Mouse (Mus musculus) forebrain, postnatal 0 days (tissue): ENCODE data around the gene Sv2c. TPM values are rescaled to one million over a fixed set of nuclear protein-coding genes. Genes with fewer than 3 reads are reported as not detected.
A peak's percentile ranks its signal among the peaks of the same experiment; 100 is the strongest.

Source experiments
- ATAC-seq: fragments of 200-750 bp; cut with Nextera tagmentation; 2 replicates; pipeline ENCODE4 v1.8.0; 2017; ENCODE audit warnings: mild to moderate bottlenecking, moderate library complexity
- DNase-seq: peaks from one replicate; pipeline ENCODE4 v3.0.0-alpha.2; 2015
- H3K27ac ChIP-seq: fragments of 300-500 bp; sonication (generic); 2 replicates; pipeline ENCODE4 v1.5.1; 2014; ENCODE audit warnings: low read depth, mild to moderate bottlenecking, antibody characterized with exemption, low read length, moderate library complexity, mixed read lengths
- H3K27me3 ChIP-seq: fragments of 300-500 bp; sonication (generic); 2 replicates; pipeline ENCODE4 v1.6.1; 2014; ENCODE audit warnings: mild to moderate bottlenecking, low read length, mixed read lengths; ENCODE audit not compliant: insufficient read depth
- H3K36me3 ChIP-seq: fragments of 300-500 bp; sonication (generic); 2 replicates; pipeline ENCODE4 v1.6.1; 2014; ENCODE audit warnings: mild to moderate bottlenecking, moderate library complexity; ENCODE audit not compliant: insufficient read depth
- H3K4me1 ChIP-seq: fragments of 300-500 bp; sonication (generic); 2 replicates; pipeline ENCODE4 v1.6.1; 2014; ENCODE audit warnings: antibody characterized with exemption; ENCODE audit not compliant: insufficient read depth
- H3K4me2 ChIP-seq: fragments of 300-500 bp; sonication (generic); 2 replicates; pipeline ENCODE4 v1.6.1; 2014; ENCODE audit warnings: low read depth, mild to moderate bottlenecking, moderate library complexity
- H3K4me3 ChIP-seq: fragments of 300-500 bp; sonication (generic); 2 replicates; pipeline ENCODE4 v1.5.1; 2014; ENCODE audit warnings: low read depth, low read length, mixed read lengths
- H3K9ac ChIP-seq: fragments of 300-500 bp; sonication (generic); 2 replicates; pipeline ENCODE4 v1.6.1; 2014; ENCODE audit warnings: mild to moderate bottlenecking
- H3K9me3 ChIP-seq: fragments of 300-500 bp; sonication (generic); 2 replicates; pipeline ENCODE4 v1.6.1; 2016; ENCODE audit warnings: low read length
- CTCF ChIP-seq: sonication (generic); IDR thresholded peaks from 2 replicates; pipeline ENCODE4 v1.5.1; 2016; ENCODE audit warnings: antibody characterized with exemption, control low read depth, low read depth
- WGBS: fragments of 180-500 bp; shearing (Covaris S2); extraction: QIAGEN DNeasy Blood & Tissue Kit; methylation state at CpG from one replicate; pipeline ENCODE4 v1.1.7; 2014; 5-methylcytosine and 5-hydroxymethylcytosine counted together
- polyA plus RNA-seq: library from polyadenylated mRNA; unstranded; fragments of >200 nt; fragmentation: Nextera tagmentation; extraction: Ambion mirVana; gene quantifications from 2 replicates; pipeline ENCODE4 v1.2.1, GENCODE M21; 2015
- total RNA-seq: library from RNA; depleted of rRNA; stranded (reverse); fragments of >200 nt; gene quantifications from 2 replicates; pipeline ENCODE4 v1.2.3, GENCODE M21; 2014

The Sv2c gene
- total and polyA plus RNA-seq, 2 experiments from 2014 or later: 6.5 to 11.6 TPM

DNA sequence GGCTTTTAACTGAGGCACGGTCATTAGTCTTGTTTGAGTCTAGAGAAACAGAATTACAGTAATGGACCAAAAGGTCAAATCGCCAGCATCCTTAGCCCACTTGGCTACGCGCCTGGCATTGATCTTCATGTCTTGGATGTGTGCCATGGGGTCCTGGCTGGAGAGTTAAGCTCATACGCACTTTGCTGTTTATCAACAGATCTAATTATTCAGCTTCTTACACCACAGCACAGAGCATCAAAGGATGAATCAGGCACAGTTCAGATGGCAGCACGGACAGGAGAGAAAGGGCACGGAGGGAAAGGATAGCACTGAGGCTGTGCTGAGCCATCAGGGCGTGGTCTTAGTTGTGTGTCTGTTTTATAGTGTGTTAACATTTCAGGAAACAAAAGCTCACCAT, 58.8 kb downstream of the Sv2c start:
- ATAC-seq (no peak), DNase-seq (peak; percentile 19)
- no peak overlapping the region for H3K4me2 ChIP-seq
- no peak overlapping the region for H3K4me3 ChIP-seq
- H3K36me3 ChIP-seq: no peaks in the 10 kb centered on the region
- H3K27ac ChIP-seq: no peak overlapping the region
- no peak overlapping the region for H3K9ac ChIP-seq
- H3K9me3 ChIP-seq: no peaks in the 10 kb centered on the region
- TF ChIP-seq CTCF: no peak
- WGBS: 28% methylated on average over 8 of the region's 8 CpGs
- H3K4me1 ChIP-seq: no peaks in the 10 kb centered on the region
- no peaks in the 10 kb centered on the region for H3K27me3 ChIP-seq

DNA sequence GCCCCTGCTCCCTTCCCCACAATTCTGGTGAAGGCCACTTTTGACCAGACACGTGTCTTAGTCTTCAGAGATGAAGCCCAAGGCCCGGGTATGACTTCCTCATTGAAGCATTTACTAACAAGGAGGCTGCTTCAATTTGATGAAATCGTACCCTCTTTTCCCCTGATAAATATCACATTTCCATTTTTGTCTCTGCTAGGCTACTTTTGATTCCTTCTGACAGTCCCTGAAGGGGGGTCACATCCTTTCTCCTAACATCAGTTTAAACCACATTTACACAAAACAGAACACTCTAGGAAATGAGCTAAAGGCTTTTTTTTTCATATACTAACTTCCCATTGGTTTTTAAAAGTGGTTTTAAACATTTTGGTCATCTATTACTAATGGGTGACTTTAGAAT, 79.6 kb downstream of the Sv2c start:
- H3K27me3 ChIP-seq: no peaks in the 10 kb centered on the region
- no peaks in the 10 kb centered on the region for H3K4me1 ChIP-seq
- no peaks in the 10 kb centered on the region for H3K9me3 ChIP-seq
- H3K27ac ChIP-seq: no peak overlapping the region
- no peak overlapping the region for H3K4me2 ChIP-seq
- H3K36me3 ChIP-seq: no peaks in the 10 kb centered on the region
- ATAC-seq: no peak
- no peak overlapping the region for H3K4me3 ChIP-seq
- TF ChIP-seq CTCF: no peak
- DNase-seq: no peak
- no peak overlapping the region for H3K9ac ChIP-seq
- WGBS: 90% methylated on average over 3 of the region's 3 CpGs

DNA sequence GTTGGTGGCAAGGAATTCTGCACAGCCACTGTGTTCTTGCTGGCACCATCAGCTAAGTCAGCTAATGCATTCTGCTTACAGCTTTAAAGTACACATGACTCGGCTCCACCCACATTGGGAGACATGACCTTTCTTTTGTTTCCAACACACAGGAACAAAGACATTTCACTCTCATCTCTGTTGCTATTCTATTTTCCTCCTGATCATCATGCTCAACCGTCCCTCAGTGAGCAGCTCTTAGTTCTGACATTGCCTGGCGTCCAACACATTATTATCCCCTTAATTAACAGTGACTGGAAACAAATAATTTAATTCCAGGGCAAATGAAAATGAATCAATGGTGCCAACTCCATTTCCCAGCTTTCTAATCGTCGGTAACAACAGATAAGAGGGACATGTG, 87.0 kb downstream of the Sv2c start:
- no peak for TF ChIP-seq CTCF
- Histone ChIP-seq H3K27ac (no peak overlapping the region), H3K4me2 (no peak overlapping the region), H3K27me3 (no peaks in the 10 kb centered on the region), H3K36me3 (no peaks in the 10 kb centered on the region), H3K4me1 (no peaks in the 10 kb centered on the region), H3K9me3 (no peaks in the 10 kb centered on the region), H3K9ac (no peak overlapping the region), H3K4me3 (no peak overlapping the region)
- peak; percentile 16 for DNase-seq
- WGBS: 23% methylated on average over 5 of the region's 5 CpGs
- 0 out of 2 replicates have a peak, but pooled peaks have one; percentile 23 for ATAC-seq

DNA sequence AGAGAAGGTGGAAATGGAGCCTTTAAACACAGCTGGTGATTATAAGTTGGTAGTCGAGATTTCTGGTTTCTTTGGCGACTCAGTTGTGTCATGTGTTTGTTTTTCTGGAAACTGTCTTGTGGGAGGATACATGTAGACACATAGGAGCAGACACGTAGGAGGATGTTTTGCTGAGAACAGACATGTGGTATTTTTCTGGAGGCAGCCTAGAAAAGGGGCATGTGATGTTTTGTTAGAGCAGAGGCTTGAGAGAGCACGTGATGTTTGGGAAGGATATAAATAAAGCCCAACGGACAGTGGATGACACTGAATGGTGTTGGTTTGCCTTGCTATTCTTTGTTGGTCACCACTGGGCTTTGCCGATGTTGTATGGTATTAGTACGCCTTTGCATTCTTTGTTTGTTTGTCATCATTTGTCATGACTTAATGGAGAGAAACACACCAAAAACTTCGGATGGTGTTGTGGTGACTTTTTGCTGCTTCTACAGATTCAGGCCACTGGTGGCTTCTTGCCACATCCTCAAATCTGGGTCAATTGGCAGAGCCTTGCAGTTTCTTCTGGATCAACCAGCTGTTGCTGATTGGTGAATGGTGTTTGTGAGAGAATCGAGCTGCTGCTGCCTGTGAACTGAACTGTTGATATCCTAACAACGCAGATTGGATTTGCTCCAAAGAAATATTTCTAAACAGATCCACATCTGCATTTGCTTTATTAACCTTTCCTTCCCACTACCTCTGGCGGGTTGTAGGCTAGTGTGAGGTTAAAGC, 91.9 kb downstream of the Sv2c start:
- H3K36me3 ChIP-seq: no peaks in the 10 kb centered on the region
- ATAC-seq (no peak), DNase-seq (no peak)
- WGBS: 85% methylated on average over 11 of the region's 11 CpGs
- no peak overlapping the region for H3K4me3 ChIP-seq
- H3K9ac ChIP-seq: no peak overlapping the region
- H3K27ac ChIP-seq: no peak overlapping the region
- H3K27me3 ChIP-seq: no peaks in the 10 kb centered on the region
- no peaks in the 10 kb centered on the region for H3K4me1 ChIP-seq
- H3K9me3 ChIP-seq: no peaks in the 10 kb centered on the region
- no peak for TF ChIP-seq CTCF
- no peak overlapping the region for H3K4me2 ChIP-seq

DNA sequence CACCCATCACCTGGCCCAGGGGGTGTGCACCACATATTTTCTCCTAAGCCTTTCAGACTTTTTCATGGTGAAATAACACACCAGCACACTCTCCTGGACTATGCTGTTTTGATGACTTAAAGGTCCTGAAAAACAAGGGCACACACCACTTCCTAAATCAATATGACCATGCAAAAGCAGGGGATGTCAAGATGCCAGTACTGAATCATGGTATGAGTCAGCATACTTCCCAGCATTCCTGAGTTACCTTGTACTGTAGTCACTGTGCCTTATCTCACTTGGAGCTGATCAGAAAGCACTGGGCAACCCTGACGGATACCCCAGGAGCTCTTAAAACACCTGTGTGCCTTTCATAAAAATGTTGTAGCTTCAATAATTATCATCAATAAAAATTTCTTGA, 92.8 kb downstream of the Sv2c start:
- Histone ChIP-seq H3K9me3 (no peaks in the 10 kb centered on the region), H3K4me3 (no peak overlapping the region), H3K4me1 (no peaks in the 10 kb centered on the region), H3K27ac (no peak overlapping the region), H3K9ac (no peak overlapping the region), H3K4me2 (no peak overlapping the region), H3K36me3 (no peaks in the 10 kb centered on the region), H3K27me3 (no peaks in the 10 kb centered on the region)
- ATAC-seq (no peak), DNase-seq (no peak)
- 89% methylated on average over 1 of the region's 1 CpGs for WGBS
- no peak for TF ChIP-seq CTCF

DNA sequence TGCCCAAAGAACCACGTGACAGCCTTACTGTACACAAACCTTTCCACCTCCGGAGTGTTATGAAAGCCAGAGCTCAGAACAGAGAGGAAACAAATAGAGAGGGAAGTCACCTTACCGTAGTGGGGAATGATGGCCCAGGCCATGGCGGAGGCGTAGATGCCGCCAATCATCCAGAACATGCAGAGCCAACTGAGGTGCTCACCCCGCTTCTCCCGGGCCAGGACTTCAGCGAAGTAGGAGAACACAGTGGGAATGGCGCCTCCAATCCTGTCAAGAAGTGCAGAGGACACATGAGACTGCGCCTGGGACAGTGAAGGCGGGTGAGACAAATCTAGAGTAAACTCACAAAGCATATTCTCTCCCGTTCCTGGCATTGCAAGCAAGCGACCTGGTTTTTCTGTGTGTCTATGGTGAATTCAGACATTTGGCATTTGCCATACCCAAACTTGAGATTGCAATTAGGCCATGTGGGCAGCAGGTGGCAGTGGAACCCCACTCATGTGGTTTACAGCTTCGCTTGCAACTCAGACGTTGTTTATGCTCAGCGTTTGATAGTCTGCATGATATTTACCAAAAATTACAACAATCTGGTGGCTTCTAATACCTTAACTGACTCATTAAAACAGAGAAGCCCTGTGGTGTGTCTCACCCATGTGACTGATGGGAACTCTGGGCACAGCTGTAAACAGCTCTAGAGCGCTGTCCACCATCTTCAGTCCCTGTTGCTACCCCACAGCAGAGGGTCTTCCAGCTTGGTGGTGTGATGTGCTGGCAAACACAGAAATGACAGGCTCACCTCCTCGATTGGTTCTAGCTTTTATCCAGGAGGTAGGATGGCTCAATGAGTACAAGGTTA, 101.8 kb downstream of the Sv2c start:
- 68% methylated on average over 19 of the region's 19 CpGs for WGBS
- peak; percentile 87 for TF ChIP-seq CTCF
- peak; percentile 83 for DNase-seq
- H3K4me1 ChIP-seq: no peaks in the 10 kb centered on the region
- no peaks in the 10 kb centered on the region for H3K9me3 ChIP-seq
- H3K9ac ChIP-seq: no peak overlapping the region
- no peak overlapping the region for H3K4me3 ChIP-seq
- no peak overlapping the region for H3K27ac ChIP-seq
- ATAC-seq: peak; percentile 32
- no peaks in the 10 kb centered on the region for H3K27me3 ChIP-seq
- no peak overlapping the region for H3K4me2 ChIP-seq
- H3K36me3 ChIP-seq: no peaks in the 10 kb centered on the region

DNA sequence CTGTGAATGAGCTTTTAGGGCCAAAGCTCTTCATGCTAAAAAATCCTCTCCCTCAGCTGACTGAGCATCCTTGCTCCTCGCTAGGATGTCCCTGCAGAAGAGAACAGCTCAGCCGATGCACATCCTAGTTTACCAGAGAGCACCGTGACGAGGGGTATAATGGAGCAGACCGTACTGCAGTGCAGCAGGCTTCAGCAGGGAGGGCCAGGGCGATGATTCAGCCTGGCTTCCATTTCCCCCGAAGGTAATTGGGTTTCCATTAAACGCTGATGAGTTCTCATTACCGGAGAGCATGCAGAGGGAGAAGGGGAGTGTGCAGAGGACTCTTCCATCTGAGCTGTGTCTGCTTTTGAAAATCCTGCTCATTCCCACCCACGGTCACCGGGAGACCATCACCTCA, 108.5 kb downstream of the Sv2c start:
- Histone ChIP-seq H3K4me3 (no peak overlapping the region), H3K4me2 (no peak overlapping the region), H3K27me3 (no peaks in the 10 kb centered on the region), H3K4me1 (no peaks in the 10 kb centered on the region), H3K9ac (no peak overlapping the region), H3K36me3 (no peaks in the 10 kb centered on the region), H3K27ac (no peak overlapping the region), H3K9me3 (no peaks in the 10 kb centered on the region)
- 72% methylated on average over 11 of the region's 11 CpGs for WGBS
- DNase-seq (no peak), ATAC-seq (no peak)
- TF ChIP-seq CTCF: no peak
